Mouse (Mus musculus): ENCODE measurements around the gene Spaca3.

Gene Spaca3

DNA sequence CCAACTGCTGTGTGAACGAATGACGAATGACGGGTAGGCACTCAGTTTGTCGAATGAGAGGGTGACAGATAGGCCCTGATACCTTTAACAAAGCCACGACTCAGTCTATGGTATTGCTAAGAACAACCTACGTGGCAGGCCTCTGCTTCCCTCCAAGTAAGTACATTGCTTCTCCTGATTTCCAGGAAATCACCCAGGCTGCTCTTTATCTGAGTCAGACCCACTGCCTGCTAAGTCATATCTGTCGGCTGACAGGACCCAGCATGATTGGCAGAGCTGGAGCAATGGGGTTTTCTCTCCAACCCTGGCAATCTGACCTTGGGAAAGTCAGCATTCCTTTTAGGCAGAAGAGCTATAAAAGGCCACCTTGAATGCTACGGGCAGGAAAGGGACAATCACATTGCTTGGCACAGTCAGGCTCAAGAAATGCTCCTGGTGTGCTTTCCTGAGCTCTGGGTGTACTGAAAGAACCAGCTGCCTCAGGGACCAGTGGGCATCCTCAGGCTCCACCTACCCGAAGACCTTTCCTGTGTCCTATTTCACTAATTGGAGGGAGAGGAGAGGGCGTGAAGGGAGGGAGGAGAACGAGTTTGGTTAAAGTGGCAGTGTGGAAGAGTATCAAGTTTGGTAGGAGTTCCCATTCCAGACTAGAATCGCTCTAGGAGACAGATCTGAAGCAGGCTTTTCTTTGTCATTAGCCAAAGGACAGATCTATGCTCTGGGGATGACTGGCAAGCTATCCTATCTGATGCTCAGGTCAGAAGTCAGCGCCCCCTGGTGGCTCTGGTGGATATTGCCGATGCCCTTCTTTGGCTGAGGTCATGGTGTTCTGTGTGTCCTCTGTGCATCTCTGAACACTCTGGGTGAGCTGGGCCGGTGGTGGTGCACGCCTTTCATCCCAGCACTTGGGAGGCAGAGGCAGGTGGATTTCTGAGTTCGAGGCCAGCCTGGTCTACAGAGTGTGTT, 14.6 kb downstream of the Spaca3 start:
- peak; percentile 49 to 76 for DNase-seq

DNA sequence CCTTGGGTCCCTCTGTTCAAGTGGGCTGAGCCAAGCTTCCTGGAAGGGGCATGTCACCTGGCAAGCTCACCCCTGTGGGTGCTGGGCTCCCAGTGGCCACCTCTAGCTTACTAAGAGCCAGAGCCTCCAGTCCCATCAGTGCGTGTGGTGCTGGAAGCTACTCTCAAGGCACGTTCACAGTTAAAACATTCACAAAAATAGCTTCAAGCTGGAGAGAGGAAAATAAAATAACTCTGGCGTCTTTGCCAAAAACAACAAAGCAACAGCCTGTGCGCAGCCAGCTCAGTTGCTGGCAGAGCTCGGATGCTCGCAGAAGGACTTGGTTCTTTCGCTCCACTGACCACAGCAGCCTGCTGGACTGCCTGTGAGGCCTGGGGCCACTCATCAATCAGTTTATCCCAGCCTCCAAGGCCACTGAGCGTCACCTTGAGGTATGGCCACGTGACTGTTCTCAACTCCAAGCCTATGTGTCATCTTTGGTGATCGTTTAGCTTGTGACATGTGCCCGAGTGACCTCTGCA, 19.0 kb downstream of the Spaca3 start:
- peak; percentile 71 to 82 for DNase-seq

DNA sequence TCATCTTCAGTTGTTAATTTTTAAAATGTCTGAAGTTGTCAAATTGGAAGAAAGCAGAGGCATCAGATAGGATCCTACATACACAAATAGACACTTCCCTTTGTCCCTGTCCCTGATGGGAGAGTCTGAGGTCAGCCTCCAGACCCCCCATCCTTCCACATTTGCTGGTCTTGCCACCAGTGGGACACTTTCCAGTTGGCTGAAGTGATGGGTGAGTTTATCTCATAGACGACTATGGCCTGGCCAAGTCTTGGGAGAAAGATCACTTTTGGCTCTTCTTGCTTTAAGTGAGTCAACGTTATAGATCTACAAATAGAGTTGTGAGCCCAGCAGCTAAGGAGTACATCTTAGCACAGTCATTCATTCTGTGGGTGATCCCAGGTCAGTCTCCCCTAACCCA, 19.9 kb downstream of the Spaca3 start:
- no peak for DNase-seq

DNA sequence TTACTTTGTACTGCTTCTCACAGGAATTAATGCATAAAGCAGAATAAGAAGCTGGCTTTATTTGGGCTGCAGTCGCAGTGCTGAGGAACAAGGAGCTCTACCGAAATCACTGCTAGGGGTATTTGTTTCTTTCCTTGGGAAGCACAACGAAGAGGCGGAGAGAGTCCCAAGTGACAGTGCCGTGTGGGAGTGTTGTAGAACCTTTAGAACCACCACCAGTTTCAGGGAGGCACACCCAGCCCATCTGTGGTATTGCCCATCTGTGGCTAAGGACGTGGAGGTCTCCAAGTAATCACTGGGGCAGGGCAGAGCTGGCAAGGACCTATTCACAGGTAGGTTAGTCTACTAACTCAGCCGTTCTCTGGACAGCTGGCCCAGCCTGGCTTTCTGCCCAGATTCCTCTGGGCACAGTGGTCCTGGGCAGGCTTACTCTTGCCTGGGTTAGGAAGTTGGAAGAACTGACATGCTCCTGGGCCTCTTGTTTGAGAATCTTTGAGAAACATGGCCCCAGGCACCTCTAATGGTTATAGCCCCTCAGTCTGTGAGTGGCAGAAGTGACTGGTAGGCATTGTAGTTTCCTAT, 24.2 kb downstream of the Spaca3 start:
- DNase-seq = peak in 1 of 2 experiments; percentile 19

DNA sequence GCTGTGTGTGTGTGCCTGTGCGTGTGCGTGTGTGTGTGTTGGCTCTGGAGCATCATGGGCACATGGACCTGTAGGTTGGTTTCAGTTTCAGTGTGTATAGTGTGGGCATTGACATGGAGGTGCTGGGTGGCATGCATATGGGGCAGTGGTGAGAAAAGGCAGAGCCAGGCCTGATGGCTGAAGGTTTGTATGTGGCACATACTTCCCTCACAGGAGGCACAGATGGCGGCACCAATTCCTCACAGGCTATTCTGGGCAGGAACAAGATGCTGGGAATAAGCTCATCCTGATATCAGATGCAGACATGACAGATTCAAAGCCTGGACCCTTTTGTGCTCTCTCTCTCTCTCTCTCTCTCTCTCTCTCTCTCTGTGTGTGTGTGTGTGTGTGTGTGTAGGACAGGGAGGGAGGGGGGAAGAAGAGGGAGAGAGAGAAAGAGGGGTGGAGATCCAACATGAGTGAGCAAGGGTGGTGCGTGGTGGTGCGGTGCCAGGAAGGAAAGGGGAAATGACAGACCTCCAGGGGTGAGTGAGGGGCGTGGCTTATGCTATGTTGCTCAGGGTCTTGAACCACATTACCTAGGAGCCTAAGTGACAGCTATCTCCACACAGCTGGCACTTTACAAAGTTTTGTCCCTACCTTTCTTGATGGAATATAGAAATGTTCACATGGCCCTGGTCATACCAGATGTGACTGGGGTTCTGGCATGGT, 26.5 kb downstream of the Spaca3 start:
- no peak for DNase-seq

DNA sequence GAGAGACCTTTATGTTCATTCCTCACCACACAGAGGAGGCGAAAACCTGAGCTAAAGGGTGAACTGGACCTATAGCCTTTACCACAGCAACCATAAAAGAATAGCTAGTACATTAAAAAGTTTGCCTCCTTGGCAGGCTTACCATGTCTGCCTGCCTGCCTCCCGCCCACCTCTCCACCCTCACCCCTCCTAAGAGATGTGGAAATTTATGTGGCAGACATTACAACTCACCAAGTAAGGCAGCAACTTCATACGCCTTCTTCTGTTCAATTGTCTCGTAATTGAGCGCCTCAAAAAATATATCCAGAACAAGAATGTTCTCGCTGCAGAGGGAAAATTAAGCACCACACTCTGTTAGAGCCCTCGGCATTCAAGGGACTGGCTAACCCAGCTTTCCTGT, 28.2 kb downstream of the Spaca3 start:
- DNase-seq = no peak

DNA sequence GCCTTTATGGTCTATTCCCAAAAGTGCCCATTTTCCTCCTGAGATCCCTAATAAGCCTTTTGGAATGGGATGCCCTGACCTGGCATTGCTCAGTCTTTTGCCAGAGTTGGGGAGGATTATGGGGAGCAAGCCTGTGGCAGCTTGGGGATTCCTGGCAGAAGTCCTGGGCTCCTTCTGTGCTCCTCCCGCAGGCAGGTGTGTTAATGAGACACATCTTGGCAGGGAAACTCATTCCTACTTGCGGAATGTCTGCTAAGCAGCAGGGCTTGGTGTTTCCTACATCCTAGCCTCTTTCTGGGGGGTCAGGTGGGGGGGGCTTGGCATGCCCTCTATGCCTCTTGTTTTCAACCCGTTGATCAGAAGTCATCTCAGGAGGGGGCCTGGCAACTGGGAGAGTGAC, 28.9 kb downstream of the Spaca3 start:
- DNase-seq = no peak

DNA sequence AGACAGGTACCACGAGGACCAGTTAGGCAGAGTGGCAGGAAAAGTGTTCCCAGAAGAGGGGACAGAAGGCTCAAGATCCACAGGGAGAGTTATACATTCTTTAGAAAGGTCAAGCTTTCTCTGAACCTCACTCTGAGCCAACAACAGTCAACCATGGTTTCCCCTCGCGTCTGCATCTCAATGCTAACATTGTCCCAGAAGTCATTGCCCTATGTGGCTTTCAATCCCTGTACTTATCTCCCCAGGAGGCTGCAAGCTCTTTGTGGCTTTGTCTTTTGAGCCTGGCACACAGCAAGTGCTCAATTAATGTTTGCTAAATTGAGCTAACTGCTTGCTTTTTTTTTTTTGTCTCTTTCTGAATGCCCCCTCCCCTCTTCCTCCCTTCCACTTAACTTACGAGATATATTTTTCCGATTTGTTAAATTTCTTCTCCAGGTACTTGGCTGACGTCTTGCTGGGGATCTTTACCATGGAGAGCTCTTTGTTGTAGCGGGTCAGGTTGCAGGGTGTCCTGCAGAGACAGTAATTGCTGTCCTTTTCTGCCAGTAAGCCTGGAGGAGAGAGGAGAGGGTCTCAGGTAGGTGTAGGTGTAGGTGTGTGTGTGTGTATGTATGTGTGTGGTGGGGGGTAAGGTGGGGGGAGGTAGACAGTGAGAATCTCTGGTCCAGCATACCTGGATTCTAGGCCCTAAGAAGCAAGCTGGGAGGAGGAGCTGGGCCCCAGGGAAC, 31.3 kb downstream of the Spaca3 start:
- DNase-seq = no peak

DNA sequence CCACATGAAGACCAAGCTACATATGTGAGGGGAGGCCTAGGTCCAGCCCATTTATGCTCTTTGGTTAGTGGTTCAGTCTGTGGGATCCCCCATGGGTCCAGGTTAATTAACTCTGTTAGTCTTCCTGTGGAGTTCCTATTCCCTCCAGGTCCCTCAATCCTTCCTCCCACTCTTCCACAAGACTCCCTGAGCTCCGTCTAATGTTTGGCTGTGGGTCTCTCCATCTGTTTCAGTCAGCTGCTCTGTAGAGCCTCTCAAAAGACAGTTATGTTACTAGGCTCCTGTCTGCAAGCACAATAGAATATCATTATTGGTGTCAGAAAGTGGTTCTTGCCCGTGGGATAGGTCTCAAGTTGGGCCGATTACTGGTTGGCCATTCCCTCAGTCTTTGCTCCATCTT, 37.7 kb downstream of the Spaca3 start:
- DNase-seq = no peak

DNA sequence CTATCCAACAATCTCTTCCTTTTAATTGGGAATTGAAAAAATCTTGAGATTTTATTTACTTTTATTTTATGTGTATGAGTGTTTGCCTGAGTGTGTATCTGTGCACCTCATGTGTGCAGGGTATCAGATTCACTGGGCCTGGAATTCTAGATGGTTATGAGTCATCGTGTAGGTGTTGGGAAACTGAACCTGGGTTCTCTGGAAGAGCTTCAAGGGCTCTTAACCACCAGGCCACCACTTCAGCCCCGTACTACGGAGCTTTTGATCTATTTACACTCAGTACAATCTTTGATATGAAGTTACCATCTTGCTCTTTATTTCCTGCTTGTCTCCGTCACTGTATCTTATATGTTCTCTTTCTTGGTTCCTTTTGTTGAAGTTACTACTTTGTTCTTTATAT, 42.4 kb downstream of the Spaca3 start:
- no peak for DNase-seq

DNA sequence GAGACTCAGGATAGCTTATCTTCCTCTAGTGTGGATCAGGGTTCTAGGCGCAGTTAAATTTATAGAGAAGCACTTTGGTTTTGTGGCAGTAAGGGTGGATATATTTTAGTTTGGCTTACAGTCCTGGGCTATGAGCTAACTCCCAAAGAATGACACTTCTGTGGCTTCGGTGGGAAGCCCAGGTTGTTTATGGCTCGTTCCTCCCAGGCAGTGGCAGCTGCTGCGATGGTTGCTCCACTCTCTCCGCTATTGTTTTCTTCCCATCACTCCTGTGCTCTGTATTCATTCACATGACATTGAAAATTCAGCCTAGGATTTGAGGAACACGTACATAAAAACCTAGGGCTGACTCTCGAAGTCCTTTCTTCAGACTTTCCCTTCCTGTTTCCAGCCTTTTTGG, 44.5 kb downstream of the Spaca3 start:
- no peak for DNase-seq

DNA sequence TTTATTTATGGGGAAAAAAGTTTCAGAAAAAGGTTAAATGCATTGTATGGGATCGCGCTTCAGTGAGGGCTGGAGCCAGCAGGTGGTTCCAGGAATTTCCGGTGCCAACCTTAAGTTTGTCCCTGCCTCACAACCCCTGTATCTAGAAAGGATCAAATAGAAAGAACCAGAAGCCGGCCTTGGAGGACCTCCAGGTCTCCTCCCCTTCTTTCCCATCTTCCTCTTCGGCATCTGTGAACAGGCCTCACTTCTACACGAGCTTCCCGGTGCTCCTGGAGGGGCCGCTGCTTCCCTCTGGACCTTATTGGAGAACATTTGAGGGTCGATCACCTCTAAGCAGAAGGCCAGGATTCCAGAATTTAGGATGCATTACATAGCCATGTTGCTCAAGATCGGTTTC, 45.3 kb downstream of the Spaca3 start:
- no peak for DNase-seq

DNA sequence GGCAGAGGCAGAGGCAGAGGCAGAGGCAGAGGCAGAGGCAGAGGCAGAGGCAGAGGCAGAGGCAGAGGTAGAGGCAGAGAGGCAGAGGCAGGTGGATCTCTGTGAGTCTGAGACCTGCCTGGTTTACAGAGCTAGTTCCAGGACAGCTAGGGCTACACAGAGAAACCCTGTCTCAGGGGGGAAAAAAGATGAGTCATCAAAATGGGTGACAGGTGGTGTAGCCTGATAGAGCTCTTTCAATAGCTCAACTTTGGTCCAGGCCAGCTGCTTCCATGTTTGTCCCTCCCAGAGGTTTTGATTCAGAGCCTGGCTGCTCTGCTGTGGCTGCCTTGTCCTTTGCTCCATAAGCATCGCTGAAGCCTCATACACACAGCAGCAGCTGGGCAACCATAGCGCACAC, 46.4 kb downstream of the Spaca3 start:
- DNase-seq = no peak

DNA sequence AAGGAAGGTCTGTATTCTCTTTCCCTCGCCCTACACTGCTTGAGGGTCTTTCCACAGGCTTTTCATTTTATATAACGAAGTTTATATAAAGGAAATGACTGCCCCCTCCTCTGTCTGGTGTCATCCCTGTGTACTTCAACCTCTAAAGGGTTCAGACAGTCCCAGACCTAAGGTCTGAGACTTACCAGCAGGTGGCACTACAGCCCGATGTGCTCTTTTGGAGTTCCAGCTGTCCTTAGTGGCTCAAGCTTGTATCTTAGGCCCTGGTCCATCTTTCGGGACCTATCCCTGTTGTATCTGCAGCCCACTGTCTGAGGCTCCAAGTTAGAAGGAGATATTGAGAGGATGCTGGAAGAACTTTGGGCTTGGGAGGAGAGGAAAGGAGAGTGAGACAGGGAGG, 48.3 kb downstream of the Spaca3 start:
- peak; percentile 35 to 81 for DNase-seq

DNA sequence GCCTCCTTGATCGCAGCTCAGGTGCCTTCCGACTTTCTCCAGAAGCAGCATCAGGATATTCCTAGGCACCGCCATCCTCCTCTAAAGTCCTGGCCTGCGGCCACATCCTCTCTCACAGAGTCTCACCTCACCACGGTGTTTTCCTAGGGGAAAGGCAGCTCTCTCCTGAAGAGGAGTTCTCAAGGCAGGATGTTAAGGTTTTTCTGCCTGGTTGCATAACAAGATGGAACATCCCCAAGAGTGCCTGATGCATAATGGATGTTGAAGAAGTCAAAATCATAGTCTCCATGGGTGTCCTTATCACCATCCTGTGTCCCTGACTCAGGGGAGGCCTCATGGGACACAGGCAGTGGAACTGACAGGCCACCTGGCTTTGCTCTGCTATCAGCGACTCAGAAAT, 49.7 kb downstream of the Spaca3 start:
- DNase-seq = no peak

DNA sequence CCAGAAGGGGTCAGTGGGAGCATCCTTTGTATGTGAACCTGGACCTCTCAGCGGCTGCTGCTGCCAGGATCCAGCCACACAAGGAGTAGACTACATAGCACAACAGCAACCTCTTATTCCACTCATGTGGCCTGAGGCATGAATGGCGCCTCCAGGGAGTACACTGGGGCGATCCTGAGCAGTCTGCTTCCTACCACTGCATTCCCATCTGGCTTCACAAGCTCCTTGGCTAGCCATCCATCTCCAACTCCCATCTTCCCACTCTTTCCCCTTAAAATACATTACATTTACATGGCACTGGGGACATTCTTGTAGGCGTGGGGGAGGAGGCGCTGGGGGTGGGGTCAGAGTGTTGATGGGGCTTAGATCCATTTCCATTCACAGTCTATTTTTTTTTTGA, 54.6 kb downstream of the Spaca3 start:
- no peak for DNase-seq

DNA sequence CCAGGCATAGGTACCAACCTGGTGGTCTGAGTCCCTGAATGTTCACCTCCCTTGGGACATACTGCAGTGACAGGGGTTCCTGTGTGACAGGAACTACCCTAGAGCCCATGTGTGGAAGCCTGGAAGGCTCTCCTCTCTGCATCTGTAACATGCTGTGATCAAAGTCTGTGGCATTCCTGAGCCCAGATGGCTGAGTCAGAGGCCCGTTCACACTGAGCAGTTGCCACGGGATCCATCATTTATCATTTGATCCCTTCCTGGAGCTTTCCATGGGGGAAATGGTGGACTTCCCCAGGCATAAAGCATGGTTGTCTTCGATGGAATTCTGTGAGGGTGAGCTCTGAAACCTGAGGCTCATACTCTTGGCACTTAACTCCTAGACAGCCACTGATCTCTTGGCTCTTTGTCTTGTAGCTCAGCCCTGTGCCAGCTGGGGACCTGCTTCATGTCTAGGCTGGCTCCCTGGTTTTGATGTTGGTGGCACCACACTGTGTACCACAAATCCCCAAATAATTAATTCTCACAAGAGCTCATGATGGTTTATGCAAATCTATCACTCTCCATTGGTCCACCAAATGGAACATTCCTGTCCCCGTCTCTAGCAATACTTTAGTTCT, 55.4 kb downstream of the Spaca3 start:
- DNase-seq = no peak
